Mouse (Mus musculus): ENCODE data around the gene Dbr1. TPM values are rescaled to one million over a fixed set of nuclear protein-coding genes. Genes with fewer than 3 reads are reported as not detected.

Gene Dbr1
- polyA plus RNA-seq (2014; fragmentation: Nextera tagmentation; extraction: Ambion mirVana), result 37.2 and 39.8 TPM in 2 replicates

- Histone ChIP-seq H3K9me3 (ENCODE audit: control insufficient read depth, low read length) (no peaks in the 10 kb centered on the region), H3K4me3 (ENCODE audit: low read depth, low read length) (peak within 1 kb of the TSS; percentile 93), H3K27ac (ENCODE audit: low read depth, low read length) (peak within 1 kb of the TSS; percentile 77), H3K9ac (ENCODE audit: low read length) (peak within 1 kb of the TSS; percentile 96), H3K4me1 (replicated peaks; ENCODE audit: control insufficient read depth, insufficient read depth, low read length) (0 out of 2 replicates have a peak, but pooled peaks cover 2% of the 10 kb centered on the region), H3K4me2 (ENCODE audit: low read depth, low read length, severe bottlenecking) (peak within 1 kb of the TSS; percentile 77), H3K36me3 (ENCODE audit: control insufficient read depth, insufficient read depth, low read length) (0 out of 2 replicates have a peak, but pooled peaks cover 2% of the 10 kb centered on the region), H3K27me3 (ENCODE audit: control insufficient read depth, insufficient read depth, low read length) (no peaks in the 10 kb centered on the region)
- peak; percentile 94 for DNase-seq (ENCODE audit: low spot score)
- under 1% methylated on average over 57 of the region's 57 CpGs for WGBS
- peak; percentile 93 for ATAC-seq (replicated peaks; ENCODE audit: low FRiP score)
These were observed at the start of gene Dbr1 for GRCm38 (mm10) chr9:99575677-99576480. Gene Dbr1 (plus strand): TSS chr9:99575799.

- ATAC-seq (replicated peaks; ENCODE audit: low FRiP score) (no peak), DNase-seq (ENCODE audit: low spot score) (no peak)
- Histone ChIP-seq H3K36me3 (ENCODE audit: control insufficient read depth, insufficient read depth, low read length) (no peaks in the 10 kb centered on the region; the same call in 1 of the 2 replicates), H3K9ac (ENCODE audit: low read length) (no peak overlapping the region), H3K4me1 (replicated peaks; ENCODE audit: control insufficient read depth, insufficient read depth, low read length) (no peaks in the 10 kb centered on the region), H3K4me2 (ENCODE audit: low read depth, low read length, severe bottlenecking) (no peak overlapping the region), H3K4me3 (ENCODE audit: low read depth, low read length) (no peak overlapping the region), H3K27ac (ENCODE audit: low read depth, low read length) (no peak overlapping the region), H3K9me3 (ENCODE audit: control insufficient read depth, low read length) (no peaks in the 10 kb centered on the region), H3K27me3 (ENCODE audit: control insufficient read depth, insufficient read depth, low read length) (no peaks in the 10 kb centered on the region)
- WGBS, result 97% methylated on average over 1 of the region's 1 CpGs
These were observed 43.7 kb upstream of the Dbr1 start for GRCm38 (mm10) chr9:99531865-99532264.

- no peaks in the 10 kb centered on the region for H3K4me1 ChIP-seq (replicated peaks; ENCODE audit: control insufficient read depth, insufficient read depth, low read length)
- no peak for DNase-seq (ENCODE audit: low spot score)
- WGBS, result 100% methylated on average over 1 of the region's 1 CpGs
- no peak overlapping the region for H3K4me2 ChIP-seq (ENCODE audit: low read depth, low read length, severe bottlenecking)
- H3K9me3 ChIP-seq (ENCODE audit: control insufficient read depth, low read length), result no peaks in the 10 kb centered on the region
- no peaks in the 10 kb centered on the region for H3K27me3 ChIP-seq (ENCODE audit: control insufficient read depth, insufficient read depth, low read length)
- H3K27ac ChIP-seq (ENCODE audit: low read depth, low read length), result no peak overlapping the region
- ATAC-seq (replicated peaks; ENCODE audit: low FRiP score), result no peak
- H3K36me3 ChIP-seq (ENCODE audit: control insufficient read depth, insufficient read depth, low read length), result no peaks in the 10 kb centered on the region
- H3K9ac ChIP-seq (ENCODE audit: low read length), result no peak overlapping the region
- no peak overlapping the region for H3K4me3 ChIP-seq (ENCODE audit: low read depth, low read length)
These were observed 29.3 kb upstream of the Dbr1 start for GRCm38 (mm10) chr9:99546259-99546658.

GRCm38 (mm10) chr9:99552068-99552467 is 23.5 kb upstream of the Dbr1 start:
- DNase-seq (ENCODE audit: low spot score) (no peak), ATAC-seq (replicated peaks; ENCODE audit: low FRiP score) (no peak)
- WGBS, result 81% methylated on average over 2 of the region's 2 CpGs
- Histone ChIP-seq H3K9me3 (ENCODE audit: control insufficient read depth, low read length) (no peaks in the 10 kb centered on the region), H3K27me3 (ENCODE audit: control insufficient read depth, insufficient read depth, low read length) (no peaks in the 10 kb centered on the region), H3K4me1 (replicated peaks; ENCODE audit: control insufficient read depth, insufficient read depth, low read length) (no peaks in the 10 kb centered on the region), H3K4me2 (ENCODE audit: low read depth, low read length, severe bottlenecking) (no peak overlapping the region), H3K27ac (ENCODE audit: low read depth, low read length) (no peak overlapping the region), H3K9ac (ENCODE audit: low read length) (no peak overlapping the region), H3K4me3 (ENCODE audit: low read depth, low read length) (no peak overlapping the region), H3K36me3 (ENCODE audit: control insufficient read depth, insufficient read depth, low read length) (no peaks in the 10 kb centered on the region)

GRCm38 (mm10) chr9:99553049-99553448 is 22.6 kb upstream of the Dbr1 start:
- WGBS, result 95% methylated on average over 2 of the region's 2 CpGs
- Histone ChIP-seq H3K4me1 (replicated peaks; ENCODE audit: control insufficient read depth, insufficient read depth, low read length) (no peaks in the 10 kb centered on the region), H3K4me2 (ENCODE audit: low read depth, low read length, severe bottlenecking) (no peak overlapping the region), H3K9ac (ENCODE audit: low read length) (no peak overlapping the region), H3K27ac (ENCODE audit: low read depth, low read length) (no peak overlapping the region), H3K4me3 (ENCODE audit: low read depth, low read length) (no peak overlapping the region), H3K27me3 (ENCODE audit: control insufficient read depth, insufficient read depth, low read length) (no peaks in the 10 kb centered on the region), H3K36me3 (ENCODE audit: control insufficient read depth, insufficient read depth, low read length) (no peaks in the 10 kb centered on the region), H3K9me3 (ENCODE audit: control insufficient read depth, low read length) (no peaks in the 10 kb centered on the region)
- DNase-seq (ENCODE audit: low spot score), result no peak
- ATAC-seq (replicated peaks; ENCODE audit: low FRiP score), result no peak

GRCm38 (mm10) chr9:99554052-99554451 is 21.5 kb upstream of the Dbr1 start:
- DNase-seq (ENCODE audit: low spot score) (no peak), ATAC-seq (replicated peaks; ENCODE audit: low FRiP score) (no peak)
- Histone ChIP-seq H3K9ac (ENCODE audit: low read length) (no peak overlapping the region), H3K4me3 (ENCODE audit: low read depth, low read length) (no peak overlapping the region), H3K27me3 (ENCODE audit: control insufficient read depth, insufficient read depth, low read length) (no peaks in the 10 kb centered on the region), H3K27ac (ENCODE audit: low read depth, low read length) (no peak overlapping the region), H3K4me1 (replicated peaks; ENCODE audit: control insufficient read depth, insufficient read depth, low read length) (no peaks in the 10 kb centered on the region), H3K4me2 (ENCODE audit: low read depth, low read length, severe bottlenecking) (no peak overlapping the region), H3K36me3 (ENCODE audit: control insufficient read depth, insufficient read depth, low read length) (no peaks in the 10 kb centered on the region), H3K9me3 (ENCODE audit: control insufficient read depth, low read length) (no peaks in the 10 kb centered on the region)

- Histone ChIP-seq H3K9me3 (ENCODE audit: control insufficient read depth, low read length) (no peaks in the 10 kb centered on the region), H3K36me3 (ENCODE audit: control insufficient read depth, insufficient read depth, low read length) (no peaks in the 10 kb centered on the region), H3K4me3 (ENCODE audit: low read depth, low read length) (no peak overlapping the region), H3K27ac (ENCODE audit: low read depth, low read length) (no peak overlapping the region), H3K9ac (ENCODE audit: low read length) (no peak overlapping the region), H3K27me3 (ENCODE audit: control insufficient read depth, insufficient read depth, low read length) (no peaks in the 10 kb centered on the region), H3K4me1 (replicated peaks; ENCODE audit: control insufficient read depth, insufficient read depth, low read length) (no peaks in the 10 kb centered on the region), H3K4me2 (ENCODE audit: low read depth, low read length, severe bottlenecking) (no peak overlapping the region)
- 91% methylated on average over 3 of the region's 3 CpGs for WGBS
- DNase-seq (ENCODE audit: low spot score) (no peak), ATAC-seq (replicated peaks; ENCODE audit: low FRiP score) (no peak)
These were observed 20.3 kb upstream of the Dbr1 start for GRCm38 (mm10) chr9:99555253-99555652.

GRCm38 (mm10) chr9:99557580-99558300 is 17.9 kb upstream of the Dbr1 start:
- H3K27ac ChIP-seq (ENCODE audit: low read depth, low read length), result no peak overlapping the region
- ATAC-seq (replicated peaks; ENCODE audit: low FRiP score), result no peak
- 89% methylated on average over 8 of the region's 8 CpGs for WGBS

More at GRCm38 (mm10) chr9:99557580-99558300, 17.9 kb upstream of the Dbr1 start:
- Histone ChIP-seq H3K9ac (ENCODE audit: low read length) (no peak overlapping the region), H3K36me3 (ENCODE audit: control insufficient read depth, insufficient read depth, low read length) (no peaks in the 10 kb centered on the region), H3K27me3 (ENCODE audit: control insufficient read depth, insufficient read depth, low read length) (no peaks in the 10 kb centered on the region), H3K4me2 (ENCODE audit: low read depth, low read length, severe bottlenecking) (no peak overlapping the region), H3K9me3 (ENCODE audit: control insufficient read depth, low read length) (no peaks in the 10 kb centered on the region), H3K4me3 (ENCODE audit: low read depth, low read length) (no peak overlapping the region), H3K4me1 (replicated peaks; ENCODE audit: control insufficient read depth, insufficient read depth, low read length) (no peaks in the 10 kb centered on the region)
- no peak for DNase-seq (ENCODE audit: low spot score)
